Comparison of ENCODE assay signal across 18 mouse cellular contexts in genomic region chr2:3135297-3135684, GRCm38 (mm10). TPM values are rescaled to one million over a fixed set of nuclear protein-coding genes. Genes with fewer than 3 reads are reported as not detected.
DNase-seq lines count a peak whose midpoint lies in the region; ATAC-seq and TF ChIP-seq lines count a peak whose summit lies in the region.
"Had no signal": no experiment of that assay in that cellular context is flagged by ENCODE, and none has a peak within 500 bp of the region (broad histone marks: within the 10 kb centered on the region; RNA-seq: fewer than 3 reads in every experiment).

No protein-coding gene starts in this region.

- DNase-seq in heart, embryonic 10.5 days (ENCODE audit: low spot score): no peak
- DNase-seq in heart, adult 2 months: no peak
- DNase-seq in kidney, postnatal 25 days: no peak
- no peak for DNase-seq in Patski (ENCODE audit: low read depth, low spot score)
- DNase-seq in forebrain, embryonic 11.5 days (ENCODE audit: low spot score): no peak
- DNase-seq: cerebellum, adult 11 months; cerebellum, postnatal 14 days; gastrocnemius, adult 2 months; heart, adult 18-20 months; heart, postnatal 10 days; liver, embryonic 13.5 days; midbrain, embryonic 14.5 days; right cerebral cortex, postnatal 25 days; thymus, postnatal 4 days had no signal

- no peak for TF ChIP-seq POLR2A in heart, adult 2 months (IDR thresholded peaks at IDR 0.05; ENCODE audit: insufficient read depth, low read depth, low read length)

- H3K9ac ChIP-seq in heart, adult 2 months (ENCODE audit: low read depth, low read length): no peak overlapping the region
- no peak overlapping the region for H3K9ac ChIP-seq in kidney, embryonic 15.5 days
- H3K9ac ChIP-seq in intestine, postnatal 0 days (ENCODE audit: low read depth, low read length): peak overlapping the region; percentile 31; the same call in 1 of the 2 replicates
- H3K9ac ChIP-seq in forebrain, embryonic 11.5 days (ENCODE audit: low read length): no peak overlapping the region
- H3K9ac ChIP-seq: forebrain, embryonic 15.5 days; limb, embryonic 12.5 days; liver, embryonic 13.5 days had no signal

- no peaks in the 10 kb centered on the region for H3K27me3 ChIP-seq in heart, embryonic 10.5 days (ENCODE audit: insufficient read depth, poor library complexity, severe bottlenecking)
- H3K27me3 ChIP-seq in heart, adult 2 months (ENCODE audit: control insufficient read depth, insufficient read depth, low read length): no peaks in the 10 kb centered on the region
- no peaks in the 10 kb centered on the region for H3K27me3 ChIP-seq in kidney, embryonic 15.5 days
- no peaks in the 10 kb centered on the region for H3K27me3 ChIP-seq in Patski
- H3K27me3 ChIP-seq in intestine, postnatal 0 days (replicated peaks; ENCODE audit: control insufficient read depth, insufficient read depth, low read length): no peaks in the 10 kb centered on the region
- no peaks in the 10 kb centered on the region for H3K27me3 ChIP-seq in forebrain, embryonic 11.5 days (ENCODE audit: control insufficient read depth, insufficient read depth, low read length)
- H3K27me3 ChIP-seq: forebrain, embryonic 15.5 days; limb, embryonic 12.5 days; liver, embryonic 13.5 days had no signal

- no peak overlapping the region for H3K4me3 ChIP-seq in heart, embryonic 10.5 days
- H3K4me3 ChIP-seq in heart, adult 2 months: no peak overlapping the region
- no peak overlapping the region for H3K4me3 ChIP-seq in kidney, embryonic 15.5 days (replicated peaks)
- H3K4me3 ChIP-seq in intestine, postnatal 0 days (ENCODE audit: low read depth, low read length): no peak overlapping the region
- no peak overlapping the region for H3K4me3 ChIP-seq in forebrain, embryonic 11.5 days (ENCODE audit: low read depth, low read length)
- H3K4me3 ChIP-seq: forebrain, embryonic 15.5 days; gastrocnemius, adult 2 months; limb, embryonic 12.5 days; liver, embryonic 13.5 days had no signal

- no peak for TF ChIP-seq EP300 in heart, adult 2 months (IDR thresholded peaks at IDR 0.05; ENCODE audit: insufficient read depth, low read depth, low read length)

- peaks cover 7% of the 10 kb centered on the region; the same call in 1 of the 2 replicates for H3K79me2 ChIP-seq in heart, adult 2 months (replicated peaks; ENCODE audit: control insufficient read depth, insufficient read depth, low read length)

- H3K36me3 ChIP-seq in heart, embryonic 10.5 days: no peaks in the 10 kb centered on the region
- no peaks in the 10 kb centered on the region; the same call in 1 of the 2 replicates for H3K36me3 ChIP-seq in heart, adult 2 months (ENCODE audit: control insufficient read depth, insufficient read depth, low read length)
- H3K36me3 ChIP-seq in kidney, embryonic 15.5 days: no peaks in the 10 kb centered on the region
- no peaks in the 10 kb centered on the region for H3K36me3 ChIP-seq in intestine, postnatal 0 days (ENCODE audit: control insufficient read depth, insufficient read depth)
- H3K36me3 ChIP-seq in forebrain, embryonic 11.5 days (ENCODE audit: control insufficient read depth, insufficient read depth, low read length): no peaks in the 10 kb centered on the region
- H3K36me3 ChIP-seq: forebrain, embryonic 15.5 days; limb, embryonic 12.5 days; liver, embryonic 13.5 days had no signal

- 68% methylated on average over 2 of the region's 2 CpGs for WGBS in heart, embryonic 10.5 days
- 59% methylated on average over 2 of the region's 2 CpGs for WGBS in heart, adult 2 months
- WGBS in kidney, embryonic 15.5 days: 40% methylated on average over 2 of the region's 2 CpGs
- 24% methylated on average over 2 of the region's 2 CpGs for WGBS in intestine, postnatal 0 days
- WGBS in forebrain, embryonic 11.5 days: 46% methylated on average over 2 of the region's 2 CpGs

- in situ Hi-C loops in Patski (cut with MboI; ENCODE audit: low pct_unique_long_range_greater_than_20kb): no loop called here

- H3K4me2 ChIP-seq in kidney, embryonic 15.5 days: peak overlapping the region; percentile 35
- peak overlapping the region; percentile 47 for H3K4me2 ChIP-seq in intestine, postnatal 0 days (replicated peaks; ENCODE audit: low read depth)
- no peak overlapping the region for H3K4me2 ChIP-seq in forebrain, embryonic 11.5 days (ENCODE audit: low read depth, low read length, severe bottlenecking)
- H3K4me2 ChIP-seq: forebrain, embryonic 15.5 days; limb, embryonic 12.5 days; liver, embryonic 13.5 days had no signal

- intact Hi-C loops in heart, adult 2 months (cut with DNase I): no loop called here

- CTCF ChIA-PET in Patski (lab: Charles Lee): interaction anchor here (1.7 to 2.6 kb wide), 2 partner anchors 13 to 49 kb away, joined by 4 to 12 read pairs; no protein-coding TSS in a partner anchor

- no peak for ATAC-seq in kidney, embryonic 15.5 days (replicated peaks; ENCODE audit: low FRiP score)
- peak; percentile 52 for ATAC-seq in Patski
- no peak; the same call in 1 of the 2 replicates for ATAC-seq in intestine, postnatal 0 days
- no peak for ATAC-seq in forebrain, embryonic 11.5 days (replicated peaks; ENCODE audit: low FRiP score)
- ATAC-seq: forebrain, embryonic 15.5 days had no signal

- POLR2A ChIA-PET in Patski (lab: Charles Lee): no interaction called here

- no peaks in the 10 kb centered on the region for H3K9me3 ChIP-seq in heart, embryonic 10.5 days
- no peaks in the 10 kb centered on the region for H3K9me3 ChIP-seq in kidney, embryonic 15.5 days (replicated peaks)
- no peaks in the 10 kb centered on the region for H3K9me3 ChIP-seq in intestine, postnatal 0 days (ENCODE audit: control insufficient read depth)
- no peaks in the 10 kb centered on the region for H3K9me3 ChIP-seq in forebrain, embryonic 11.5 days (ENCODE audit: control insufficient read depth, low read length)
- H3K9me3 ChIP-seq: forebrain, embryonic 15.5 days; limb, embryonic 12.5 days; liver, embryonic 13.5 days had no signal

- H3K4me1 ChIP-seq in heart, embryonic 10.5 days: peaks cover 49% of the 10 kb centered on the region
- peaks cover 18% of the 10 kb centered on the region for H3K4me1 ChIP-seq in heart, adult 2 months (ENCODE audit: control insufficient read depth, insufficient read depth, low read length)
- H3K4me1 ChIP-seq in kidney, embryonic 15.5 days: peaks cover 73% of the 10 kb centered on the region
- H3K4me1 ChIP-seq in intestine, postnatal 0 days (replicated peaks; ENCODE audit: control insufficient read depth, insufficient read depth, low read length): peaks cover 3% of the 10 kb centered on the region; the same call in 1 of the 2 replicates
- H3K4me1 ChIP-seq in forebrain, embryonic 11.5 days (replicated peaks; ENCODE audit: control insufficient read depth, insufficient read depth, low read length): peaks cover 7% of the 10 kb centered on the region; the same call in 1 of the 2 replicates
- H3K4me1 ChIP-seq: liver, embryonic 13.5 days had no signal

- TF ChIP-seq CTCF in heart, adult 2 months (IDR thresholded peaks at IDR 0.05): no peak
- no peak for TF ChIP-seq CTCF in Patski (IDR thresholded peaks at IDR 0.05)
- no peak for TF ChIP-seq CTCF in intestine, postnatal 0 days (IDR thresholded peaks at IDR 0.05; ENCODE audit: low read depth)

- H3K27ac ChIP-seq in heart, embryonic 10.5 days: 0 out of 2 replicates have a peak overlapping the region, but pooled peaks have one; percentile 52
- H3K27ac ChIP-seq in heart, adult 2 months: no peak overlapping the region
- peak overlapping the region; percentile 92 for H3K27ac ChIP-seq in kidney, embryonic 15.5 days
- peak overlapping the region; percentile 84 for H3K27ac ChIP-seq in intestine, postnatal 0 days (ENCODE audit: low read depth, low read length)
- no peak overlapping the region for H3K27ac ChIP-seq in forebrain, embryonic 11.5 days (ENCODE audit: low read depth, low read length)
- H3K27ac ChIP-seq: forebrain, embryonic 15.5 days; gastrocnemius, adult 2 months; limb, embryonic 12.5 days; liver, embryonic 13.5 days had no signal

RNA-seq across cellular contexts. Expression of gene Fam171a1, which starts 21.3 kb away (rescaled TPM):
- 34.0 and 35.3 TPM in 2 replicates for polyA plus RNA-seq in heart, embryonic 10.5 days (2016; fragmentation: Nextera tagmentation; extraction: Ambion mirVana)
- 10 to 100 TPM; 14.1 to 14.3 TPM for total RNA-seq in heart, adult 2 months (2021)
- polyA plus RNA-seq in heart, adult 2 months (2012; rRNA removed): 10.8 and 19.2 TPM in 2 replicates
- 53.5 and 57.1 TPM in 2 replicates for polyA plus RNA-seq in kidney, embryonic 15.5 days (2015; fragmentation: Nextera tagmentation; extraction: Ambion mirVana)
- 60.4 TPM for polyA plus RNA-seq in Patski (2021)
- 8.4 and 8.6 TPM in 2 replicates for polyA plus RNA-seq in intestine, postnatal 0 days (2015; fragmentation: Nextera tagmentation; extraction: Ambion mirVana)
- 34.7 and 35.9 TPM in 2 replicates for polyA plus RNA-seq in forebrain, embryonic 11.5 days (2014; fragmentation: Nextera tagmentation; extraction: Ambion mirVana)

Comparison
In these comparisons a context has a peak if more than half of its experiments do, and no peak if none do; other contexts are left out.
1. H3K27ac ChIP-seq: peak in heart, embryonic 10.5 days (single experiment), kidney, embryonic 15.5 days (single experiment) and intestine, postnatal 0 days (single experiment); none in heart, adult 2 months (single experiment) and forebrain, embryonic 11.5 days (single experiment).